Mouse (Mus musculus): Measurements from ENCODE around the gene Ubb.

DNA sequence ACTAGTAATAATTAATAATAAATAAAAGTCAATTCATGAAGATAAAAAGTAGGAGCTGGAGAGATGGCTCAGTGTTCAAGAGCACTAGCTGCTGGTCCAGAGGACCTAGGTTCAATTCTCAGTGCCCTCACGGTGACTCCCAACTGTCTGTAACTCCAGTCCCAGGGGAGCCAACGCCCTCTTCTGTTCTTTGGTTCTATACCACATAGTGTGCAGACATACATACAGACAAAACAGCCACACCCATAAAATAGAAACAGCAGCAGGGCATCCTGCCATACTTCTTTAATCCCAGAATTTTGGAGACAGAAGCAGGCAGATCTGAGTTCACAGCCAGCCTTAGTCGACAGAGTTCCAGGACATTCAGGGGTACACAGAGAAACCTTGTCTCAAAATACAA, 7.0 kb upstream of the Ubb start:
- no peak for TF ChIP-seq CTCF (IDR thresholded peaks at IDR 0.05; ENCODE audit: low read depth)
- TF ChIP-seq EP300 (IDR thresholded peaks at IDR 0.05; ENCODE audit: low read depth): no peak

Measured in liver, embryonic 14.5 days (tissue).